Comparison of ENCODE assay signal across 8 mouse cellular contexts in genomic region chr16:96327251-96327650, GRCm38 (mm10).
A peak's percentile ranks its signal among the peaks of the same experiment; 100 is the strongest.
DNase-seq lines count a peak whose midpoint lies in the region; ATAC-seq and TF ChIP-seq lines count a peak whose summit lies in the region.
"Not testable (repeated sequence)": the region's sequence is repeated elsewhere in the genome, so short reads cannot be mapped to it uniquely, and the experiment has no call there.

No protein-coding gene starts in this region.

- peak; percentile 19 for DNase-seq in CD4-positive helper T cell, adult 2 months (ENCODE audit: low read depth, low spot score)
- DNase-seq in embryonic facial prominence, embryonic 10.5 days (ENCODE audit: low spot score): peak; percentile 14
- DNase-seq in kidney, adult 18-20 months: peak; percentile 49
- DNase-seq in kidney, postnatal 25 days: peak; percentile 71 to 82
- peak; percentile 9 for DNase-seq in lung, adult 2 months
- DNase-seq in thymus, postnatal 0 days (ENCODE audit: low spot score): peak; percentile 60
- DNase-seq in urinary bladder, postnatal 25 days (ENCODE audit: low spot score): peak; percentile 36

- not testable (repeated sequence) for H3K27me3 ChIP-seq in embryonic facial prominence, embryonic 10.5 days (replicated peaks; ENCODE audit: low read depth, poor library complexity, severe bottlenecking)

- H3K9me3 ChIP-seq in embryonic facial prominence, embryonic 10.5 days: not testable (repeated sequence)

- not testable (repeated sequence) for H3K27ac ChIP-seq in embryonic facial prominence, embryonic 10.5 days (replicated peaks)

- TF ChIP-seq CTCF in lung, adult 2 months (IDR thresholded peaks at IDR 0.05; ENCODE audit: insufficient read depth, low read length): not testable (repeated sequence)

- H3K36me3 ChIP-seq in embryonic facial prominence, embryonic 10.5 days (replicated peaks): not testable (repeated sequence)

- ATAC-seq in megakaryocyte-erythroid progenitor cell, adult 5-6 weeks (replicated peaks; ENCODE audit: low FRiP score, low TSS enrichment, poor library complexity, severe bottlenecking): 0 out of 2 replicates have a peak, but pooled peaks have one; percentile 32

- 46% methylated on average over 9 of the region's 9 CpGs for WGBS in embryonic facial prominence, embryonic 10.5 days
- WGBS in lung, adult 2 months: 35% methylated on average over 9 of the region's 9 CpGs

- not testable (repeated sequence) for TF ChIP-seq POLR2A in lung, adult 2 months (IDR thresholded peaks at IDR 0.05; ENCODE audit: borderline replicate concordance, extremely low read depth, low read depth, low read length)

- peaks cover 27% of the 10 kb centered on the region for H3K4me1 ChIP-seq in embryonic facial prominence, embryonic 10.5 days
- H3K4me1 ChIP-seq in lung, adult 2 months (ENCODE audit: control insufficient read depth, insufficient read depth, low read length): not testable (repeated sequence)

- H3K4me3 ChIP-seq in embryonic facial prominence, embryonic 10.5 days; lung, adult 2 months (replicated peaks; ENCODE audit: extremely low read depth, low read depth, low read length): not testable (repeated sequence)

Comparison
In these comparisons a context has a peak if more than half of its experiments do, and no peak if none do; other contexts are left out.
1. DNase-seq: peak in every context shown above with its lines; median percentile 76 in kidney, postnatal 25 days; 60 in thymus, postnatal 0 days; 49 in kidney, adult 18-20 months; 36 in urinary bladder, postnatal 25 days; 19 in CD4-positive helper T cell, adult 2 months; 14 in embryonic facial prominence, embryonic 10.5 days; 9 in lung, adult 2 months.